Mouse (Mus musculus): ENCODE data around the gene Erbb2. TPM values are rescaled to one million over a fixed set of nuclear protein-coding genes. Genes with fewer than 3 reads are reported as not detected.

The Erbb2 gene
- total and polyA plus RNA-seq, 2 experiments from 2014 or later, result 3.7 to 4.9 TPM

DNA sequence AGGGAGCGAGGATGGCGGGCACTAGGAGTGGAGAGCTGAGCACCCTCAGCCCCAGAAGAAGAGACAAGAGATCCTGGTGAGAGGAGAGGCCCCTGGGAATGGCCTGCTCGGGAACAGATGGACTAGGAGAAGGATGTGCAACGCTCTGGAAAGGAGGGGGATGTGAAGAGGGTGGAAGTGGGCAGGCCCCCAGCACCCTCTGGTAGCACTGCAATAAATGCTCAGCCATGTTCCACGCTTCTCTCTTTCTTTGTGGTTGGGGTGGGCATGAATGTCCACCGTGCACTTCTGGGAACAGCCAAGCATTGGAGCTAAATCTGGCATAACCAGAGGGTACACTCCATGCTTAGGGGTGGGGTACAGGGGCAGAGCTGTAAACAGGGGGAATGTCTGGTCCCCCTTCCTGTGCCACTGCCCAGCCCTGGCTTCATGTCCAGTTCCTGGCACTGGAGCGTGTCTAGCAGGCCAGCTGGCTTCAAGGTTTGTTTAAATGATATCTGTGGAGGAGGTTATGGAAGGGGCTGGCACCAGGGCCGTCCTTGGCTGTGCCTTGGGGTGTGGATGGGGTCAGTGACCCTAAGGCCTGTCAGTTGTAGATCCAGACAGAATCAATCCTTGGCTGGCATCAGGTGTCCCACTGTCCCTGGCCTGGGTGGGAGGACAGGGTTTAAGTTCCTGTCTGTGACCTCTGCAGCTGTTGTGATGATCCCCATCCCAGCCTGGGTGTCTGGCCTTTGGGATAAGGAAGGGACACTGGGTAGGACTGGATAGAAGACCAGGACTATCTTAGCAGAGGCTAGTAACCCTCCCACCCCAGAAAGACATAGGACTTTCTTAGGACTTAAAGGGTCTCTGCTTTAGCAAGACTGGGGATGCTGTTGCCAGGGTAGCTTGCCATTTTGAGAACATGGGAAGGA lies 27.3 kb upstream of the Erbb2 start:
- Histone ChIP-seq H3K27ac (ENCODE audit: low read depth, low read length) (no peak overlapping the region), H3K27me3 (ENCODE audit: insufficient read depth, low read length) (no peaks in the 10 kb centered on the region; the same call in 1 of the 2 replicates), H3K4me1 (ENCODE audit: insufficient read depth) (no peaks in the 10 kb centered on the region), H3K4me2 (ENCODE audit: low read depth) (no peak overlapping the region), H3K9me3 (ENCODE audit: low read length) (no peaks in the 10 kb centered on the region), H3K9ac (no peak overlapping the region), H3K36me3 (ENCODE audit: insufficient read depth) (peaks cover 10% of the 10 kb centered on the region; the same call in 1 of the 2 replicates), H3K4me3 (ENCODE audit: low read depth, low read length) (no peak overlapping the region)
- no peak for TF ChIP-seq CTCF (IDR thresholded peaks at IDR 0.05; ENCODE audit: low read depth)
- WGBS, result 59% methylated on average over 8 of the region's 8 CpGs
- no peak for DNase-seq
- no peak for ATAC-seq

DNA sequence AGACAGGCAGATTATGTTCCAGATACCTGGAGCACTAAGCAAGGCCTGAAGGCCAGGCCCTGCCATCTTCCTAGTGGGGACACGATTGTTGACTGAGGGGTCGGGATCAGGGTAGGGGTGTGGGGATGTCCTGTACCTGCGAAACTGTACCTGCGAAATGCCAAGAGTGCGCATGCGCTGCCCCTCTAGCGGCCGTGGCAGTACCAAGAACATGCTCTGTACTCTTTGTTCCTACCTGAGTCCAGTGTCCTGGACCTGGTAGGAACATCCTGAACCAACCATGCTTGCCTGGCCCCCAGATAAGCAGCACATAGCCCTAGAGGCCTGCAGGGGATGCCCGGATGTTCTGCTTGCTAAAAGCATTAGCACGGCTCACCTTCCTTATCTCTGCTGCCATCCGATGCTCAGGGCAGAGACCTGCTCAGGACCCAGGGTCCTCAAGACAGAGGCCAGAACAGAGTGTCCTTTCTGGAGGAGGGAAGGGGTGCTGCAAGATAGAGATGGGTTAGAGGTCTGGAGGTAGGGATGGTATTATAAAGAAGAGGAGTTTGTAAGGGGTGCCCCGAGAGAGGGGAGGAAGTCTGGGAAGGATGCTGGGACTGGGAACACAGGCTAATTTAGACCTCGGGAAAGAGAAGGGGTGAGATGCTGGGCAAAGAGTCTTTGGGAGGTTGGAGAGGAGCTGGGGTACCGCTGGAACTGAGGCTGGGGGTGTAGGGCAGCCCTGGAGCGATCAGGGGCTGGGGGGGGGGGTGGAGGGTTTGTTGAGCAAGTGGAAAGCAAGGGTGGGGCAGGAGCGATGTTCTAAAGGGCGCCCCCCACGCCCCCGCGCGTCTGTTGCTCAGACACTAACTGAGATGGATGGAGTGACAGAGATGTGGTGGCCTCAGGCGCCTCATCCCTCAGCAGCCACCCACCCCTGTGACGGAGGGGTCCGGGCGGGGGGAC lies 26.4 kb upstream of the Erbb2 start, which contains the start of gene Pnmt:
Pnmt (plus strand) TSS at position 813 of the 948 bp plus-strand sequence.
- no peak within 1 kb of the TSS for H3K4me3 ChIP-seq (ENCODE audit: low read depth, low read length)
- H3K36me3 ChIP-seq (ENCODE audit: insufficient read depth), result peaks cover under 1% of the 10 kb centered on the region; the same call in 1 of the 2 replicates
- TF ChIP-seq CTCF (IDR thresholded peaks at IDR 0.05; ENCODE audit: low read depth), result no peak
- H3K4me1 ChIP-seq (ENCODE audit: insufficient read depth), result no peaks in the 10 kb centered on the region
- DNase-seq (no peak), ATAC-seq (no peak)
- no peaks in the 10 kb centered on the region for H3K9me3 ChIP-seq (ENCODE audit: low read length)
- WGBS, result 59% methylated on average over 25 of the region's 25 CpGs
- H3K9ac ChIP-seq, result no peak within 1 kb of the TSS
- H3K4me2 ChIP-seq (ENCODE audit: low read depth), result no peak within 1 kb of the TSS
- no peaks in the 10 kb centered on the region; the same call in 1 of the 2 replicates for H3K27me3 ChIP-seq (ENCODE audit: insufficient read depth, low read length)
- H3K27ac ChIP-seq (ENCODE audit: low read depth, low read length), result no peak within 1 kb of the TSS

GRCm38 (mm10) chr11:98386596-98386995 lies 25.7 kb upstream of the Erbb2 start:
- no peaks in the 10 kb centered on the region for H3K36me3 ChIP-seq (ENCODE audit: insufficient read depth)
- no peak overlapping the region for H3K4me3 ChIP-seq (ENCODE audit: low read depth, low read length)
- WGBS, result 23% methylated on average over 24 of the region's 24 CpGs
- TF ChIP-seq CTCF (IDR thresholded peaks at IDR 0.05; ENCODE audit: low read depth), result 0 out of 2 replicates have a peak, but pooled peaks have one; percentile 27
- no peak overlapping the region for H3K27ac ChIP-seq (ENCODE audit: low read depth, low read length)
- ATAC-seq, result 0 out of 2 replicates have a peak, but pooled peaks have one; percentile 25
- no peak for DNase-seq
- no peak overlapping the region for H3K4me2 ChIP-seq (ENCODE audit: low read depth)
- H3K4me1 ChIP-seq (ENCODE audit: insufficient read depth), result no peaks in the 10 kb centered on the region
- no peak overlapping the region for H3K9ac ChIP-seq
- no peaks in the 10 kb centered on the region; the same call in 1 of the 2 replicates for H3K27me3 ChIP-seq (ENCODE audit: insufficient read depth, low read length)
- H3K9me3 ChIP-seq (ENCODE audit: low read length), result no peaks in the 10 kb centered on the region

GRCm38 (mm10) chr11:98387056-98387577 lies 25.2 kb upstream of the Erbb2 start:
- Histone ChIP-seq H3K4me3 (ENCODE audit: low read depth, low read length) (no peak overlapping the region), H3K4me1 (ENCODE audit: insufficient read depth) (no peaks in the 10 kb centered on the region), H3K4me2 (ENCODE audit: low read depth) (no peak overlapping the region), H3K36me3 (ENCODE audit: insufficient read depth) (no peaks in the 10 kb centered on the region), H3K27ac (ENCODE audit: low read depth, low read length) (no peak overlapping the region), H3K27me3 (ENCODE audit: insufficient read depth, low read length) (no peaks in the 10 kb centered on the region; the same call in 1 of the 2 replicates), H3K9me3 (ENCODE audit: low read length) (no peaks in the 10 kb centered on the region), H3K9ac (no peak overlapping the region)
- DNase-seq (no peak), ATAC-seq (no peak)
- TF ChIP-seq CTCF (IDR thresholded peaks at IDR 0.05; ENCODE audit: low read depth), result no peak
- 69% methylated on average over 14 of the region's 14 CpGs for WGBS

DNA sequence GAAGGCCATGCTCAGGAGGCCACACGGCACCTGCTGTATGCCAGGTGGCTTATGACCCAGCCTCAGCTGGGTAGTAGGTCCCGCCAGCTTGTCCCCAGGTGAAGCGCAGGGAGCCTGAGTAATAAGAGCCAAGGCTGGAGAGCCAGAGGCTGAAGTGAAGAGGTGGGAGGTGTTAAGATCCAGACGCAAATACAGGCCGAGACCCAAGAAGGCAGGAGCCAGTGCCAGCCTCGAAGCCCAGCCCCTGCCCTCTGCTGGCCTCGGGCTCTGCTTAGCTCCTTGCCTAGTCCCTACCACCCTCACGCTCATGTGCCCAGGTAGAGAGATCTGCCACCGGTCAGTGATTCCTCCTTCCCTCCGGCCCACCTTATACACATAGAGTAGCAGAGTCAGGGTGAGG lies 24.0 kb upstream of the Erbb2 start:
- DNase-seq (no peak), ATAC-seq (no peak)
- no peaks in the 10 kb centered on the region for H3K4me1 ChIP-seq (ENCODE audit: insufficient read depth)
- TF ChIP-seq CTCF (IDR thresholded peaks at IDR 0.05; ENCODE audit: low read depth), result no peak
- no peaks in the 10 kb centered on the region; the same call in 1 of the 2 replicates for H3K27me3 ChIP-seq (ENCODE audit: insufficient read depth, low read length)
- no peak overlapping the region for H3K27ac ChIP-seq (ENCODE audit: low read depth, low read length)
- no peak overlapping the region for H3K9ac ChIP-seq
- no peaks in the 10 kb centered on the region for H3K36me3 ChIP-seq (ENCODE audit: insufficient read depth)
- no peaks in the 10 kb centered on the region for H3K9me3 ChIP-seq (ENCODE audit: low read length)
- WGBS, result 76% methylated on average over 10 of the region's 10 CpGs
- no peak overlapping the region for H3K4me2 ChIP-seq (ENCODE audit: low read depth)
- no peak overlapping the region for H3K4me3 ChIP-seq (ENCODE audit: low read depth, low read length)

- H3K4me2 ChIP-seq (ENCODE audit: low read depth), result no peak overlapping the region
- ATAC-seq (peak; percentile 42; the same call in 1 of the 2 replicates), DNase-seq (peak; percentile 61)
- no peak overlapping the region for H3K27ac ChIP-seq (ENCODE audit: low read depth, low read length)
- H3K36me3 ChIP-seq (ENCODE audit: insufficient read depth), result no peaks in the 10 kb centered on the region
- H3K27me3 ChIP-seq (ENCODE audit: insufficient read depth, low read length), result no peaks in the 10 kb centered on the region; the same call in 1 of the 2 replicates
- no peak overlapping the region for H3K9ac ChIP-seq
- WGBS, result 24% methylated on average over 9 of the region's 9 CpGs
- peak; percentile 76 for TF ChIP-seq CTCF (IDR thresholded peaks at IDR 0.05; ENCODE audit: low read depth)
- H3K4me1 ChIP-seq (ENCODE audit: insufficient read depth), result no peaks in the 10 kb centered on the region
- no peaks in the 10 kb centered on the region for H3K9me3 ChIP-seq (ENCODE audit: low read length)
- no peak overlapping the region for H3K4me3 ChIP-seq (ENCODE audit: low read depth, low read length)
Measured at GRCm38 (mm10) chr11:98389221-98389780, 23.0 kb upstream of the Erbb2 start.
